Mouse (Mus musculus) layer of hippocampus, adult 8-10 months (tissue): Measurements from ENCODE around the gene Jup. TPM values are rescaled to one million over a fixed set of nuclear protein-coding genes. Genes with fewer than 3 reads are reported as not detected.
"Not testable (repeated sequence)": the region's sequence is repeated elsewhere in the genome, so short reads cannot be mapped to it uniquely, and the experiment has no call there.

Experiments used
- DNase-seq, 2 experiments: peaks; one replicate each; pipeline ENCODE4 v3.0.0; 2022; ENCODE audit warnings: low spot score in 2 of 2
- total RNA-seq, 4 experiments: library from RNA; stranded (reverse); gene quantifications; 2 replicates each; pipeline ENCODE4 v1.2.4; 2022

Jup gene
- total RNA-seq, 4 experiments from 2014 or later, result 37.5 to 40.7 (median 39.8) TPM

- DNase-seq, result no peak
Measured at GRCm38 (mm10) chr11:100360175-100360574, 37.4 kb downstream of the Jup start.

DNA sequence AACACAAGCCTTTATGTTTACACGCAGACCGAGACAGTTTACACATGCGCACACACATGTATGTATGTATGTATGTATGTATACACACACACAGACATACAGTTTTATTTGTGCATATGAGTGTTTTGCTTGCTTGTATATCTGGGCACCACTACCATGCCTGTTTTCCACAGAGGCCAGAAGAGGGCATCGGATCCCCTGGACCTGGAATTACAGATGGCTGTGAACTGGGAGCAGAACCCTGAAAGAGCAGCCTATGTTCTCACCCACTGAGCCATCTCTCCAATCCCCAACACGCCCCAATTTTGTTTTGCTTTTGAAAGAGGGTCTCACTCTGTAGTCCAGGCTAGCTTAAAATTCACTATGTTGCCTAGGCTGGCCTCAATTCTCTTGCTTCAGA is 40.2 kb downstream of the Jup start:
- DNase-seq, result no peak

GRCm38 (mm10) chr11:100356819-100357211 is 40.7 kb downstream of the Jup start:
- no peak for DNase-seq

DNA sequence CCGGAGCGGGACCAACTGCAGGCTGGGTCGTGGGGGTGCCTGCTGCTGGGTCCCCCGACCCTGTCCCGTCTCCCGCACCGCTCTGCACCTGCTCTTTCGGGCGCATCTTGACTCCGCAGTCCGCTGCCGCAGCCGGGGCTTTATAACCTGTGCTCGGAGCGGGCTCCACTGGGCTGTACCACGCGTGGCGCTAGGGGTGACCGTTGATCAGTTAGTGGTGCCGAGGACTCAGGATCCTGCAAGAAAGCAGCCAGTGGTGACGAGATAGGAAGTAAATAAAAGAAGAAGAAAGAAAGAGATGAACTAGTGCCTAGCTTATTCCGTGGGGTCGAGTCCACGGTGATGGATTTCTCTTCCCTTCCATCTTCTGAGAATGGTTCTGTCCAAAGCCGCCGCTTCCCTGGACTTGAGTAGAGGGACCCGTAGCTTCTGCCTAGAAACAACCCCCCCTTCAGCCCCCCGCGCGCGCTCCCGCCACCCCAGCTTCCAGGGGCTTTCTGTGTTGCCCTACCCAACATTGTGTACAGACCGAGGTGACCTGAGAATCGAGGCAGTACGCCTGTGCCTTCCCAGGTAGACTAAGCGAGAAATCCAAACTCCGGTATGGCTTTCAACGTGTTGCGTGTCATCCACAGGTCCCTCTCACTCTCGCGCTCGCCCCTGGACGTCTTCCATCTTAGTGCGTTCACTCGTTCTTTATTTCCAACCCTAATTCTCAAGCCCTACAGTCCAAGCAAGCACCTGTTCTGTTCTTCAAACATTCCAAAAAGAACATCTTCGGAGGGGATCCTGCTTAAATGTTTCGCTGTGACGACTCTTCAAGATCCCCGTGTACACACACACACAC is 41.4 kb downstream of the Jup start, which contains the start of gene Hap1:
Gene Hap1 (minus strand): TSS at position 157 of the 847 bp plus-strand sequence.
- peak in 1 of 2 experiments; percentile 71 for DNase-seq

DNA sequence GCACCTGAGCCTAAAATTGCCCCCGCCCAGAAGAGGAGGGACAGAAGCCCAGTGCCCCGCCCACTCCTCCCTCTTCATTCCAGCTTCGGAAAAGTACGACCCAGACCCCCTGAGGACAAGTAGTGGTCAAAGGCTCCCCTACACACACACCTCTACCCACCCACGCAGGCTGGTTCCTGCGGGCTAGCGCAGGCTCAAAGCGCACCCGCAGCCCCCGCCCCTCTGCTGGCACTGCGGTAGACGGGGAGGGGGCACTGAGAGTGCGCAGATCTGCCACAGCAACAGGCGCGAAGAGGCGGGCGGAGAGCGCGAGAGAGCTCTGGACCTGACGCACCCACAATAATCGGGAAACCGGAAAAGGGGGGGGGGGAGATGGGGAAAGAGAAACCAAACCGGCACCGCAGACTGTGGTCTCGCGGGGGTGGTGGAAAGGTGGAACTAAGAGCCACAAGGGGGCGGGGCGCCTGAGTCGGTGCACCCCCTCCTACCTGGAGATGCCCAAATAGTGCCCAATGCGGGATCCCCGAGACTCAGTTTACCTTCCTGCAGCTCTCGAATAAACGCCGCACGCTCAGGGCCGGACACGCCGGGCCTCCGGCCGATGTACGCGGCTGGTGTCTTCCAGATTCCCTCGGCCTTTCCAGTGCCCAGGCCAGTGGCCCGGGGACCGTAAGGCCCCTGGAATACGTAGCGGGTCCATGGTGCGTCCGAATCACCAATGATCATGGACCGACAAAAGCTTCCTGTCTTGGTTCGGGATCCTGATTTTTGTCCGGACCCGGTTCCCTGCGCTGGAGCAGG is 42.2 kb downstream of the Jup start:
- DNase-seq, result peak in 1 of 2 experiments; percentile 55

DNA sequence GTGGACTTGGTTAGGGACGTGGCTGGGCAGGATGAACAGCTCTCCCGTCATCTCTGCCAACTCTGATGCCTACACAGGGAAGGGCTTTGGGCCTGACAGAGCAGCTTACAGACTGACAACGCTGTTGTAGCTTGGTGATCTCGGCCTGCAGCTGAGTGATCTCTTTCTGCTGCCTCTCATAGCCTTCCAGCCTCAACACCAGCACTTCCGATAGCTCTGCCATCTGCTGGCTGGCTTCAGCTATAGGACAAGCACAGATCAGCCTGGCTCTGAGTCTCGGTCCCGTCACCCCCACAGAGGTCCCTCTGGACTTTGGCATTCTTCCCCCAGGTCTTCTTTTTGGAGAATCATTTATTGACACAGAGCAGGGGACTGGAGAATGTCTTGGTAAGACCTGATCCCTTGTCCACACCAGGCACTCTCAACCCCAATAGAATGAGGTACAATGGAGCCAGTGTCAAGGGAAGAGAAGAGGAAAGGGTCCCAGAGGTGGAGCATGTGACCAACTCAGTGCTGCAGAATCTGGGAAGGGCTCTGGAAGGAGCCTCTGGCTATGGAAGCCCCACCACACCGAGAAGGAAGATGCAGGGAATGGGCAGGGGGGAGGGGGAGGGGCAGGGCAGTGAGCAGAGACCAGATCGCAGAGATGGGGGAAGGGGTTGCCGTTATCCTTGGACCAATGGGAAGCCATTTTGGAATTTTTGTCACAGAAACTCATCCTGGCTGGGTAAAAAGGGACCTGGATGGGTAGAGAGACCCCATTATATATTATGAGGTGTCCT is 45.3 kb downstream of the Jup start:
- peak in 1 of 2 experiments; percentile 51 for DNase-seq

GRCm38 (mm10) chr11:100344269-100344668 is 53.3 kb downstream of the Jup start:
- DNase-seq, result no peak

GRCm38 (mm10) chr11:100335731-100336130 is 61.8 kb downstream of the Jup start:
- no peak for DNase-seq

- no peak for DNase-seq
Measured at GRCm38 (mm10) chr11:100333944-100334457, 63.6 kb downstream of the Jup start, which contains the start of gene Gast. Gene Gast, plus strand, starts transcription at chr11:100334407.

- DNase-seq, result peak; percentile 71 to 72
Measured at GRCm38 (mm10) chr11:100332766-100333515, 64.6 kb downstream of the Jup start.

- DNase-seq, result not testable (repeated sequence)
Measured at GRCm38 (mm10) chr11:100330816-100331375, 66.7 kb downstream of the Jup start.

GRCm38 (mm10) chr11:100330235-100330634 is 67.3 kb downstream of the Jup start:
- DNase-seq, result no peak

GRCm38 (mm10) chr11:100327761-100328160 is 69.8 kb downstream of the Jup start:
- no peak for DNase-seq

- DNase-seq, result peak in 1 of 2 experiments; percentile 35
Measured at GRCm38 (mm10) chr11:100327316-100327715, 70.2 kb downstream of the Jup start.

DNA sequence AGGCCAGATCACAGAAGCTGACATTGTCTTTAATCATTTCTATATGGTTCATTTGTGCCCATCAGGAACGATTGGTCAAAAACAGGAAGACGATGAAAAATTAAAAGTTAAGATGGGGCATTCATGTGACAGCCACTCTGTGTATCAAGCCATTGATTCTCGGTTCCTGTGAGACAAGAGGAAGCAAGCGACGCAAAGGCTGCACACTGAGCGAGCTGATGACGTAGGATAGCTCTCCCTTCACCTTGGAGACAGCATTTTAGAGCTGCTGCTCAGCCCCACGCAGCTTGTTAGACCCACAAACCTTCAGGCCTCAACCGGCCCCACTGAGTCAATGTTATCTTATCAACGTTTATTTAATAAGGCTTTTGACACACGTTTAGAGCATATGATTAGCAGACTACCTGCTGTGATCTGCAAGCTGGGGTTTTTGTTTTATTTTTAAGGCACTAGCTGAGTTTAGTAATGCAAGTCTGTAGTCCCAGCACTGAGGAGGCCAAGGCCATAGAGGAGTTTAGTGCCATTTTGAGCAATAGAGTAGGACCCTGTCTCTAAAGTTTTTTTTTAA is 72.4 kb downstream of the Jup start:
- DNase-seq, result no peak

DNA sequence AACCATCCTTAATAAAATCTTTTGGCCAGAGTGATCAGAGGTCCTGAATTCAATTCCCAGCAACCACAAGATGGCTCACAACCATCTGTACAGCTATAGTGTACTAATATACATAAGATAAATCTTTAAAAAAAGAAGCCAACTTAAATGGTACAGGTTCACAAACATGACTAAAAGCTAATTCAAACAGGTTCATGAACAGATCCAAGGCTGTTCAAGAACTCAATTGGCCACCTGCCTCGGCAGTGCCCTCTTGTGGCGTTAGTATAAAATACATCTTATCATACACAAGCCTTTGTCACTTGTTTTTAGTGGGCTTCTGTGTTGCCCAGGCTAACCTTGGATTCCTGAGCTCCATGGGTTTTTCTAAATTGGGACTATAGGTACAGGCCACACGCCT is 74.0 kb downstream of the Jup start:
- DNase-seq, result peak in 1 of 2 experiments; percentile 61

GRCm38 (mm10) chr11:100322591-100323258 is 74.8 kb downstream of the Jup start:
- no peak for DNase-seq

DNA sequence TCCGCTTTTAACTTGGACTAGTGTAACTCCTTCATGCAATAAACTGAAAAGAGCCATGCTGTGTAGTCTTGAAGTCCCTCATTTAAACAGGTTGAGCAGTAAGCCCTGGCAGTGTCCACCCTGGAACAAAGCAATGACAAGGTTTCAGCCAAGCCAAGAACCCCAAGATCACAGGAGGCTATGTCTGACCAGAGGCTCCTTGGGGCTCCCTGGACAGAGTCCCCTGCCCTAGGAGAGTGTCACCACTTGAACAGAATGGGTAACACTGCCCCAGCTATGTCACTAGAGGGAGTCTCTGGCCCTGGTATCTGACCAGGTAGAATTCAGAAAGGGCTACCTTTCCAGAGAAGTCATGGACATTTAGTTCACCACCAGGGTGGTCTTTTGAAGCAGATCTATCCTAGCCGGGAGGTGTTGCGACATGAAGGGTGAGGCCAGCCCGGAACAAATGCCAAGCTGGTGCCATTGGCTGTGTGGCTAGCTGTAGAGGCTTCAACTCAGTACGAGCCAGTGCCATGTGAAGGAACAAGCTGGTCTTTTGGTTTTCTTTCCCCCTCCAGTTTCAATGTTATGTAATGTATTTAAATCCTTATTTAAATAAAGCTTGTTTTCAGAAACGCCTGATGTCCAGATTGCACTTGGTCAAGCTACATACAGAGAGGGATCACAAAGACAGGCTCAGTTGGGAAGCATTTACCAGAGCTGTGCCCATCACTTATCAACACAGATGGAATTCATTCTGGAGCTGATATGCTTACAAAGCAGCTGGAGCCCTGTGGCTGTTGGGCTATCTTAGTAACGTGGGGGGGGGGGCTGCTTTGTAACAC is 75.9 kb downstream of the Jup start:
- DNase-seq, result not testable (repeated sequence)
